Mouse (Mus musculus) embryonic facial prominence, embryonic 14.5 days (tissue): ENCODE results near the gene Mrpl10. TPM values are rescaled to one million over a fixed set of nuclear protein-coding genes. Genes with fewer than 3 reads are reported as not detected.

ENCODE experiments used
- ATAC-seq: fragments of 200-750 bp; cut with Nextera tagmentation; 2 replicates; pipeline ENCODE4 v1.8.0; 2017; ENCODE audit warnings: low read depth, moderate number of reproducible peaks, moderate TSS enrichment
- DNase-seq: peaks from one replicate; pipeline ENCODE4 v3.0.0-alpha.2; 2015; ENCODE audit warnings: low spot score
- H3K27ac ChIP-seq: fragments of 300-500 bp; sonication (generic); replicated peaks from 2 replicates; pipeline ENCODE4 v1.5.1; 2014; ENCODE audit warnings: low read depth, mild to moderate bottlenecking, low read length, moderate library complexity
- H3K27me3 ChIP-seq: fragments of 300-500 bp; sonication (generic); replicated peaks from 2 replicates; pipeline ENCODE4 v1.6.1; 2014; ENCODE audit warnings: low read length; ENCODE audit not compliant: control insufficient read depth, insufficient read depth
- H3K36me3 ChIP-seq: fragments of 300-500 bp; sonication (generic); 2 replicates; pipeline ENCODE4 v1.6.1; 2014; ENCODE audit warnings: low read length, mixed read lengths; ENCODE audit not compliant: control insufficient read depth, insufficient read depth
- H3K4me1 ChIP-seq: fragments of 300-500 bp; sonication (generic); 2 replicates; pipeline ENCODE4 v1.6.1; 2014; ENCODE audit warnings: antibody characterized with exemption, low read length; ENCODE audit not compliant: control insufficient read depth, insufficient read depth
- H3K4me2 ChIP-seq: fragments of 300-500 bp; sonication (generic); 2 replicates; pipeline ENCODE4 v1.6.1; 2014; ENCODE audit warnings: low read depth, mild to moderate bottlenecking, low read length, moderate library complexity, mixed read lengths
- H3K4me3 ChIP-seq: fragments of 300-500 bp; sonication (generic); 2 replicates; pipeline ENCODE4 v1.5.1; 2014; ENCODE audit warnings: low read depth, mild to moderate bottlenecking, low read length
- H3K9ac ChIP-seq: fragments of 300-500 bp; sonication (generic); 2 replicates; pipeline ENCODE4 v1.6.1; 2014; ENCODE audit warnings: low read depth, mild to moderate bottlenecking, low read length, moderate library complexity, mixed read lengths
- H3K9me3 ChIP-seq: fragments of 300-500 bp; sonication (generic); 2 replicates; pipeline ENCODE4 v1.6.1; 2016; ENCODE audit warnings: low read length; ENCODE audit not compliant: control insufficient read depth
- WGBS: fragments of 180-500 bp; shearing (Covaris S2); extraction: QIAGEN DNeasy Blood & Tissue Kit; methylation state at CpG from one replicate; pipeline ENCODE4 v1.1.7; 2014; 5-methylcytosine and 5-hydroxymethylcytosine counted together
- polyA plus RNA-seq: library from polyadenylated mRNA; unstranded; fragments of >200 nt; fragmentation: Nextera tagmentation; extraction: Ambion mirVana; gene quantifications from 2 replicates; pipeline ENCODE4 v1.2.1, GENCODE M21; 2014

Gene Mrpl10
- polyA plus RNA-seq, 1 experiment from 2014 or later: 68.9 TPM

DNA sequence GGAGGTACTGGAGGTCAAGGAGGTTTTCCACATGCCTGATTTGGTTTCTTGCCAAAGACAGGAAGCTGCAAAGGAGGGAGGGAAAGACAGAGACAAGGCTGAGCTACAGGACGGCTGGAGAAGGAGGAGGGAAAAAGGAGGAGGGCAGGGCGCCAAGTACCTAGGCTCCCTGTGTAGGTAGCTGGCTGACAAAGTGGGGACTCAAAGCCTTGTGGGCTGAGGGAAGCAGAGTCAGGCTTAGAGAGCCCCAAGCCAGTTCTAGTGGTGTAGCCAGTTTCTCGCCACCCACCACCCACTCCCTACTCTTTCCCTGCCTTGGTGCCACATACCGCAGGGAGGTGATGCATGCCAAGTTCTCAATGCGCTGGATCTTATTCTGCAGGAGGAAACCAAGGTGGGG lies 5.2 kb upstream of the Mrpl10 start:
- Histone ChIP-seq H3K4me2 (no peak overlapping the region), H3K36me3 (peaks cover 10% of the 10 kb centered on the region; the same call in 1 of the 2 replicates), H3K4me1 (no peaks in the 10 kb centered on the region), H3K9ac (no peak overlapping the region), H3K9me3 (no peaks in the 10 kb centered on the region), H3K27me3 (no peaks in the 10 kb centered on the region), H3K27ac (no peak overlapping the region), H3K4me3 (no peak overlapping the region)
- no peak for ATAC-seq
- 70% methylated on average over 5 of the region's 5 CpGs for WGBS
- no peak for DNase-seq

DNA sequence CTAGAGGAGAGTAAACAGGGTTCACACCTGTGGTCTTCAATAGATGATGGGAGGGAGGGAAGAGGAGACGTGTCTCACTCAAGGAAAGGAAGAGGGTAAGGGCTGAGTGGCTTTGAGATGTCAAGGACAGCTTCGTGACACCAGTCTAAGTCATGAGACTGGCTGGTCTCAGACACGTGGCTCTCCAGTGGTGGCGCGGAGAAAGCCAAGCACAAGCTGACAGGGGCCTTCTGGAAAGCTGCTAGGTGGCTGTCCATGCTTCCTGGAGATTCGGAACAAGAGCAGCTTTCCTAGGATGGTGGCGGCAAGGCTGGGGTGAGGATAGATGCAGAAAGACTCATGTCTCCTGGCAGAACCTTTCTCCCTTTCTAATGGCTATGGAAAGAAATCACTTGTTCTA lies 2.5 kb upstream of the Mrpl10 start:
- DNase-seq: no peak
- 64% methylated on average over 7 of the region's 7 CpGs for WGBS
- no peak for ATAC-seq
- no peaks in the 10 kb centered on the region for H3K9me3 ChIP-seq
- H3K27me3 ChIP-seq: no peaks in the 10 kb centered on the region
- H3K4me1 ChIP-seq: peaks cover 7% of the 10 kb centered on the region
- H3K27ac ChIP-seq: no peak overlapping the region
- no peaks in the 10 kb centered on the region for H3K36me3 ChIP-seq
- no peak overlapping the region for H3K4me3 ChIP-seq
- H3K9ac ChIP-seq: no peak overlapping the region
- no peak overlapping the region for H3K4me2 ChIP-seq

DNA sequence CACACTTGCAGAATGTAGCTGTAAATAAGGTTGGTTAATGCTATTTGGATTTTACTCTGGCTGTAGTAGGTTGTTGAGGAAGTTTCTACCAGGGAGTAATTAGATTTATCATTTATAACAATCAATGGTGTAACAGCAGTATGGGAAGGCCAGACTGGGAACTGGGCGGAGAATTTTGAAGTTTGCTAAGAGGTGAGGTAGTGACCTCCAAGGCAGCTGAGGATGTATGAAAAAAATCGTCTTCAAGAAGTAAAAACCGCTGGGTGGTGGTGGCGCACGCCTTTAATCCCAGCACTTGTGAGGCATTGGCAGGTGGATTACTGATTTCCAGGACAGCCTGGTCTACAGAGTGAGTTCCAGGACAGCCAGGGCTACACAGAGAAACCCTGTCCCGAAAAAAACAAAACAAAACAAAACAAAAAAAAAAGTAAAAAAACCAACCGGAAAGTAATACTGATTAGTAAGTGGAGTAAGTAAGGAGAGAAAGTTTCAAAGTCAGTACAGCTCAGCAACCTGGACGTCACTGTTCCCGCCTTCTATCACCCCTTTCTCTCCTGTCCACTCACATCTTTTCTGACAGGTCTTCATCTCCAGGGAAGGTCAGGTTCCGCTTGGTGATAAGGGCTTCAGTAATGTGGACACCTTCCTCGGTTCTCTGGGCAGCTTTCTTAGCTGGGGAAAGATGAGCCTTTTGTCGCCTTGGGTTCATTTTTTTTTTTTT lies 899 bp upstream of the Mrpl10 start:
- Histone ChIP-seq H3K9me3 (no peaks in the 10 kb centered on the region), H3K4me2 (peak overlapping the region; percentile 81), H3K36me3 (peaks cover 14% of the 10 kb centered on the region), H3K9ac (peak overlapping the region; percentile 80), H3K27me3 (no peaks in the 10 kb centered on the region), H3K4me3 (peak overlapping the region; percentile 68), H3K27ac (no peak overlapping the region), H3K4me1 (peaks cover 7% of the 10 kb centered on the region)
- ATAC-seq: no peak
- 46% methylated on average over 12 of the region's 12 CpGs for WGBS
- no peak for DNase-seq

DNA sequence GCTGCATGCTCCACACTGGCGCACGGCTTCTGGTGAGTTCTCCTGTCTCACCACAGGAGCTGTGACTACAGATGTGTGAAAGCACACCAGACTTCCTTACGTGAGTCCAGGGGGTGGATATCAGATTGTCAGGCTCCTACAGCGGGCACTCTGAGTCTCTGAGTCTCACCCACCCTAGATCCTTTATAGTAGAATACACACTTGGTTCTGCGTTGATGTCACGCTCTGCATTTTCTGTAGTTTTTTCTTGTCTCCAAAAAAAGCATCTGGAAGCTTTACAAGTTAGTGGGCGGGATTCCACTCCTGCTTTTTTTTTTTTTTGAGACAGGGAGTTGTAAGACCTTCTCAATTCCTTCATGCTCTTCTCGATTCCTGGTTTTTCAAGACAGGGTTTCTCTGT lies 3.5 kb downstream of the Mrpl10 start:
- H3K4me3 ChIP-seq: no peak overlapping the region
- no peak overlapping the region for H3K4me2 ChIP-seq
- no peaks in the 10 kb centered on the region for H3K9me3 ChIP-seq
- H3K4me1 ChIP-seq: peaks cover 7% of the 10 kb centered on the region
- no peak overlapping the region for H3K27ac ChIP-seq
- peaks cover 42% of the 10 kb centered on the region for H3K36me3 ChIP-seq
- H3K27me3 ChIP-seq: no peaks in the 10 kb centered on the region
- no peak overlapping the region for H3K9ac ChIP-seq
- 90% methylated on average over 8 of the region's 8 CpGs for WGBS
- no peak for ATAC-seq
- DNase-seq: no peak

GRCm38 (mm10) chr11:97045861-97046260 lies 4.5 kb downstream of the Mrpl10 start:
- no peak overlapping the region for H3K9ac ChIP-seq

GRCm38 (mm10) chr11:97048090-97048650 lies 6.8 kb downstream of the Mrpl10 start:
- peaks cover 49% of the 10 kb centered on the region for H3K36me3 ChIP-seq
- no peak for ATAC-seq
- WGBS: 86% methylated on average over 8 of the region's 8 CpGs

More at GRCm38 (mm10) chr11:97045861-97046260, 4.5 kb downstream of the Mrpl10 start:
- H3K4me2 ChIP-seq: no peak overlapping the region
- WGBS: 82% methylated on average over 7 of the region's 7 CpGs
- ATAC-seq (no peak), DNase-seq (no peak)
- no peaks in the 10 kb centered on the region for H3K27me3 ChIP-seq
- no peak overlapping the region for H3K27ac ChIP-seq
- peaks cover 42% of the 10 kb centered on the region for H3K36me3 ChIP-seq
- H3K4me3 ChIP-seq: no peak overlapping the region
- peaks cover 12% of the 10 kb centered on the region for H3K4me1 ChIP-seq
- no peaks in the 10 kb centered on the region for H3K9me3 ChIP-seq

GRCm38 (mm10) chr11:97049492-97050085 lies 8.2 kb downstream of the Mrpl10 start:
- Histone ChIP-seq H3K27me3 (no peaks in the 10 kb centered on the region), H3K4me2 (no peak overlapping the region), H3K9me3 (no peaks in the 10 kb centered on the region), H3K36me3 (peaks cover 56% of the 10 kb centered on the region), H3K4me1 (peaks cover 10% of the 10 kb centered on the region), H3K9ac (no peak overlapping the region), H3K4me3 (no peak overlapping the region), H3K27ac (no peak overlapping the region)
- ATAC-seq (no peak), DNase-seq (no peak)
- WGBS: 66% methylated on average over 6 of the region's 6 CpGs

More at GRCm38 (mm10) chr11:97048090-97048650, 6.8 kb downstream of the Mrpl10 start:
- Histone ChIP-seq H3K9ac (no peak overlapping the region), H3K9me3 (no peaks in the 10 kb centered on the region), H3K27me3 (no peaks in the 10 kb centered on the region), H3K4me3 (no peak overlapping the region), H3K4me1 (peaks cover 10% of the 10 kb centered on the region), H3K27ac (no peak overlapping the region), H3K4me2 (no peak overlapping the region)
- no peak for DNase-seq

DNA sequence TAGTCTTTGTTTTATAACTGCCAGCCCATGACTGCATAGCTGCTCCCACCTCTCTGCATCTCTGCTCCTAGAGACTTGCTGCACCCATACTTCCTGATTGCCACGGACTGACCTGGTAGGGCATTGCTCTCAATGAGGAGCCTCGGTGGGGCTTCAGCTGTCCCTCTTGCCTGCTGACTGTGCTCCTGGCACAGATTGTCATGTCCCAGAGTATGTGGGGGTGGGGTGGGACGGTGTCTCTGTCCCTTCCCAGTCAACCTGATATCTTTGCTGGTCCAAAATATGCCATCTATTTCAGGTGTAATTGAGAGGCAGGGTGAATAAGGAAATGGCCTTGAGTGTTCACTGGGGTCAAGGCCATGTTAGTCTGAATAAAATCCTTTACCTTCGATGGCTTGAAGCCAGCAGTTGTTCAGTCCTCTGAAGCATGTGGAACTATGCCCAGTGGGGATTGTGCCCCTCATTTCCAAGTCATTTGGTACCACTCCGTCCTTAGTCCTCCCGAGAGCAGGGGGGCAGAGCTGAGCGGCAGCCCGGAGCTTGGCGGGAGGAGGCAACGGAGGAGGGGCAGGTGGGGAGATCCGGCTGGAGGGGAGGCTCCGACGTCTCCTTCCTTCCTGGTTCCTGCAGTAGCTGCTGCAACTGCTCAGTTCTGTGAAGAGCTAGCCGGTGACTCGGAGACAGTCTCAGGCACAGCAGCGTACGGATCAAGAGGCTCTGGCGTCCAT lies 9.0 kb downstream of the Mrpl10 start, which contains the start of gene Osbpl7:
Osbpl7 (plus strand) TSS at position 413 of the 728 bp plus-strand sequence.
- ATAC-seq: peak; percentile 89
- Histone ChIP-seq H3K4me3 (peak within 1 kb of the TSS; percentile 67), H3K36me3 (peaks cover 56% of the 10 kb centered on the region), H3K27me3 (no peaks in the 10 kb centered on the region), H3K27ac (no peak within 1 kb of the TSS), H3K9me3 (no peaks in the 10 kb centered on the region), H3K9ac (peak within 1 kb of the TSS; percentile 81), H3K4me2 (peak within 1 kb of the TSS; percentile 82), H3K4me1 (peaks cover 10% of the 10 kb centered on the region)
- WGBS: 5% methylated on average over 15 of the region's 18 CpGs
- DNase-seq: peak; percentile 86
